Mouse (Mus musculus) lung, postnatal 0 days (tissue): ENCODE results near the gene Myh10.

Experiments used
- CTCF ChIP-seq: IDR thresholded peaks from 2 replicates; pipeline ENCODE4 v1.5.1; 2016; ENCODE audit warnings: antibody characterized with exemption, mild to moderate bottlenecking
- EP300 ChIP-seq: IDR thresholded peaks from 2 replicates; pipeline ENCODE4 v1.6.1; 2016; ENCODE audit warnings: antibody characterized with exemption, mild to moderate bottlenecking, control low read depth

- TF ChIP-seq EP300 (no peak), CTCF (no peak)
Observed at GRCm38 (mm10) chr11:68754283-68754682, 62.9 kb downstream of the Myh10 start.
